26 mouse cellular contexts compared by ENCODE assay signal in genomic region chr6:127056990-127057588, GRCm38 (mm10). TPM values are rescaled to one million over a fixed set of nuclear protein-coding genes. Genes with fewer than 3 reads are reported as not detected.
DNase-seq lines count a peak whose midpoint lies in the region; ATAC-seq lines count a peak whose summit lies in the region.
"Had no signal": no experiment of that assay in that cellular context is flagged by ENCODE, and none has a peak within 500 bp of the region (broad histone marks: within the 10 kb centered on the region; RNA-seq: fewer than 3 reads in every experiment).

No protein-coding gene starts in this region.

- no peaks in the 10 kb centered on the region for H3K36me3 ChIP-seq in midbrain, embryonic 16.5 days (ENCODE audit: control insufficient read depth, insufficient read depth, low read length)
- H3K36me3 ChIP-seq: hindbrain, embryonic 12.5 days had no signal

- no peak overlapping the region for H3K27ac ChIP-seq in midbrain, embryonic 16.5 days (ENCODE audit: low read length)
- H3K27ac ChIP-seq: hindbrain, embryonic 12.5 days; liver, embryonic 14.5 days had no signal

- WGBS in midbrain, embryonic 16.5 days = 86% methylated on average over 12 of the region's 12 CpGs

- no peak overlapping the region for H3K4me3 ChIP-seq in midbrain, embryonic 16.5 days (ENCODE audit: low read depth, low read length)
- H3K4me3 ChIP-seq: hindbrain, embryonic 12.5 days had no signal

- intact Hi-C loops in heart, postnatal 14 days (cut with DNase I) = no loop called here

- H3K27me3 ChIP-seq in midbrain, embryonic 16.5 days (ENCODE audit: control insufficient read depth, insufficient read depth, low read depth, low read length) = no peaks in the 10 kb centered on the region
- H3K27me3 ChIP-seq: hindbrain, embryonic 12.5 days had no signal

- no peaks in the 10 kb centered on the region for H3K9me3 ChIP-seq in midbrain, embryonic 16.5 days (replicated peaks; ENCODE audit: control insufficient read depth, low read length, poor library complexity, severe bottlenecking)
- H3K9me3 ChIP-seq: hindbrain, embryonic 12.5 days had no signal

- H3K4me1 ChIP-seq in midbrain, embryonic 16.5 days (ENCODE audit: control insufficient read depth, insufficient read depth, low read length) = no peaks in the 10 kb centered on the region
- H3K4me1 ChIP-seq: hindbrain, embryonic 12.5 days had no signal

- peak; percentile 2 for DNase-seq in adrenal gland, adult 2 months
- DNase-seq in adrenal gland, adult (ENCODE audit: inconsistent age in 2 of 2, low spot score in 1 of 2) = no peak
- DNase-seq in heart, postnatal 14 days = peak; percentile 8 to 11
- DNase-seq in heart, adult 11 months = no peak
- DNase-seq in 3134 (ENCODE audit: extremely low read depth, insufficient read length, low spot score) = peak; percentile 70
- DNase-seq in fat pad, adult 2 months (ENCODE audit: extremely low read depth, low read depth, low spot score) = peak; percentile 19
- DNase-seq: cerebellum, adult 2 months; cerebellum, postnatal 36 days; gastrocnemius, postnatal 25 days; kidney, adult 18-20 months; kidney, postnatal 25 days; lung, postnatal 4 days; right cerebral cortex, adult 18-20 months; thymus, postnatal 36 days had no signal

- H3K9ac ChIP-seq in midbrain, embryonic 16.5 days (ENCODE audit: low read depth, low read length) = no peak overlapping the region
- H3K9ac ChIP-seq: hindbrain, embryonic 12.5 days; liver, embryonic 14.5 days had no signal

- ATAC-seq in midbrain, embryonic 16.5 days = no peak
- no peak for ATAC-seq in erythroblast, adult 5-6 weeks (replicated peaks; ENCODE audit: low FRiP score, poor library complexity, severe bottlenecking)
- ATAC-seq: forebrain, embryonic 14.5 days had no signal

- no peak overlapping the region for H3K4me2 ChIP-seq in midbrain, embryonic 16.5 days (ENCODE audit: low read length)
- H3K4me2 ChIP-seq: hindbrain, embryonic 12.5 days had no signal

RNA-seq across cellular contexts. Expression of gene Fgf23, which starts 15.6 kb away (rescaled TPM):
- total RNA-seq in adrenal gland, adult 2 months (2021) = not detected
- not detected in 2 replicates for polyA plus RNA-seq in adrenal gland, adult 2 months (2012; rRNA removed)
- total RNA-seq in heart, postnatal 14 days (2021) = not detected
- 0.26 and 0.39 TPM in 2 replicates for polyA plus RNA-seq in midbrain, embryonic 16.5 days (2015; fragmentation: Nextera tagmentation; extraction: Ambion mirVana)
- not detected in 2 replicates for total RNA-seq in erythroblast, adult 5-6 weeks (2015; ENCODE audit: low replicate concordance)
- 0.77 TPM in 1 of 2 replicates, not detected in the other for total RNA-seq in erythroblast, adult 5-6 weeks (2017; ENCODE audit: low replicate concordance)
- total RNA-seq: adrenal gland, postnatal 4 days; CH12.LX; gastrocnemius, postnatal 25 days; MEL had no signal
- polyA plus RNA-seq: hindbrain, embryonic 12.5 days; liver, embryonic 14.5 days; neural tube, embryonic 11.5 days had no signal

RNA-seq across cellular contexts. Expression of gene Fgf6, which starts 41.7 kb away (rescaled TPM):
- not detected for total RNA-seq in adrenal gland, adult 2 months (2021)
- not detected in 2 replicates for polyA plus RNA-seq in adrenal gland, adult 2 months (2012; rRNA removed)
- total RNA-seq in heart, postnatal 14 days (2021) = under 1 TPM; 0.05 to 0.12 TPM
- polyA plus RNA-seq in midbrain, embryonic 16.5 days (2015; fragmentation: Nextera tagmentation; extraction: Ambion mirVana) = not detected in 2 replicates
- not detected in 2 replicates for total RNA-seq in erythroblast, adult 5-6 weeks (2015; ENCODE audit: low replicate concordance)
- total RNA-seq in erythroblast, adult 5-6 weeks (2017; ENCODE audit: low replicate concordance) = not detected in 2 replicates
- total RNA-seq: CH12.LX; layer of hippocampus, adult 8-10 months; left cerebral cortex, postnatal 25 days; MEL; midbrain, postnatal 0 days had no signal
- polyA plus RNA-seq: cerebellum, adult 2 months; forebrain, embryonic 14.5 days; liver, embryonic 14.5 days; midbrain, postnatal 0 days had no signal

RNA-seq across cellular contexts. Expression of gene Tigar, which starts 52.3 kb away (rescaled TPM):
- 10 to 100 TPM; 13.2 to 21.9 TPM for total RNA-seq in adrenal gland, adult 2 months (2021)
- polyA plus RNA-seq in adrenal gland, adult 2 months (2012; rRNA removed) = 2.2 and 3.0 TPM in 2 replicates
- total RNA-seq in heart, postnatal 14 days (2021) = 10 to 100 TPM; 38.0 to 44.5 TPM
- 5.9 and 7.4 TPM in 2 replicates for polyA plus RNA-seq in midbrain, embryonic 16.5 days (2015; fragmentation: Nextera tagmentation; extraction: Ambion mirVana)
- total RNA-seq in erythroblast, adult 5-6 weeks (2015; ENCODE audit: low replicate concordance) = 0.96 and 1.3 TPM in 2 replicates
- total RNA-seq in erythroblast, adult 5-6 weeks (2017; ENCODE audit: low replicate concordance) = 1.6 and 1.8 TPM in 2 replicates

Comparison
In these comparisons a context has a peak if more than half of its experiments do, and no peak if none do; other contexts are left out.
1. DNase-seq: peak in adrenal gland, adult 2 months (single experiment), heart, postnatal 14 days (2 of 2), 3134 (single experiment) and fat pad, adult 2 months (single experiment); none in adrenal gland, adult (0 of 2) and heart, adult 11 months (single experiment).
2. RNA of gene Tigar, which starts 52.3 kb away (total RNA-seq): 38.0 to 44.5 TPM in heart, postnatal 14 days and 13.2 to 21.9 TPM in adrenal gland, adult 2 months; 0.96 to 1.8 TPM in erythroblast, adult 5-6 weeks; every median in the first group is over 4 times any median in the second.